Mouse (Mus musculus) cerebellum, adult 11 months (tissue): ENCODE data around the gene Lyrm7.

Source experiments
- DNase-seq: peaks from one replicate; pipeline ENCODE4 v3.0.0; 2022

The Lyrm7 gene

DNA sequence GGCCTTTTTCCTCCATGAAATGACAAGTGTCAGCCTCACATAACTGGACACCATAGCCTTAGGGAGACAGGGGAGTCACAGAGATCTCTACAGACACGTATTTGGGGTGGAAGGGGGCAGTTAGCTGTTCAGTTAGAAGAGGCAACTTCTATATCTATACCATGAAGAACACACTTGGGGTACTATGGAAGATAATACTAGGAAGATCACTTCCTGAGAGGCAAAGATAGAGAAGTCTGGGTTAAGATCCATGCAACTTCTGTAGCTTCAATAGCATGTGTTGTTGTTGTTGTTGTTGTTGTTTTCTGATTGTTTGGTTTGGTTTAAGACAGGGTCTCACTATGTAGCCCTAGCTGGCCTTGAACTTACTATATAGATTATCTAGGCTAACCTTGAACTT is 67.5 kb downstream of the Lyrm7 start:
- DNase-seq, result no peak

DNA sequence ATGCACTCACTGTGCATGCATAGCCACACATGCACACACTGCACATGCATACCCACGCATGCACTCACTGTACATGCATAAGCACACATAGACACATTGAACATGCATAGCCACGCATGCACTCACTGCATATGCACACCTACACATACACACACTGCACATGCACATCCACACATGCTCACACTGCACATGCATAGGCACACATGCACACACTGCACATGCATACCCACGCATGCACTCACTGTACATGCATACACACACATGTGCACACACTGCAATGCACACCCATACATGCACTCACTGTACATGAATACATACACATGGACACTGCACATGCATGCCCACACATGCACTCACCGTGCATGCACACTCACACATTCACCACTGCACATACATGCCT is 69.3 kb downstream of the Lyrm7 start:
- no peak for DNase-seq

DNA sequence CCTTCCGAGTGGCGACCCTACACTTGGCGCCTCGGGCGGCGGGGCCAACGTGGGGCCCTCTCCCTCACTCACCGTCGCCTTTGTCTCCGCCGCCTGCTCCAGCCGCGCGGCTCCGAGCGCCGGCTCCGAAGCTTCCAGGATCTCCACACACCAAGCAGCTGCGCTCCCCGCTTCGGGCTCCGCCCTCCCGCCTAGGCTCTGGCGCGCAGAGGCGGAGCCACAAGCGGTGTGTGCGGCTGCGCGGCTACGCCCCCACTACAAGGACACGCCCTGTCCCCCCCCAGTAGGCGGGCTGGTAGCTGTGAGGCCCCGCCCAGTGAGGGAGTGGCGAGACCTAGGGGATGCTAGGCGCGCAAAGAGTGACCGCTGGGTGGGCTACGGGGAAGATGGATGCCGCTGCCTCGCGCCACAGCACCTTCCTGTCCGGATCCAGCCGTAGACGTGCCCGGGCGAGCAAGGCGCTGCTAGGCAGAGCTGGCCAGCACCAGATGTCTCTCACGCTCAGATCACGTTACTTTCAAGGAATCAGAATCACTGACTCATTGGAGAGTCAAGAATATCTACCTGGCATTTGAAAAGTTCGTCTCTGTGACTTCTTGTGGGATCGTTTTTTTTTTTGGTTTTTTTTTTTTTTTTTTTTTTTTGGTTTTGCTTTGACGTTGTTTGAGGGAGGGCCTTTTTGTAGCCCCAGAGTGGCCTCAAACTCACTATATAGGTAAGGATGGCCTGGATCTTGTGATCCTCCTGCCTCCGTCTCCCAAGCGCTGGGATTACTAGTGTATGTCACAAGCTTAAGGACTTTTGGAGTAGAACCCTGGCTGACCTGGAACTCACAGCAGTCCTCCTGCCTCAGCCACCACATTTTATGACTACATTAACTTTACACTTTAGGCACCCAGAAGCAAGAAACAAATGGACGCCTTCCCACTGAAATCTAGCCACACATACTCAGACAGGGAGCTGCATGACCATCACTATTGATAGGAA is 72.9 kb downstream of the Lyrm7 start, which contains the start of gene Cdc42se2:
Cdc42se2 (minus strand) TSS at position 188 of the 987 bp plus-strand sequence.
- DNase-seq, result peak; percentile 96

DNA sequence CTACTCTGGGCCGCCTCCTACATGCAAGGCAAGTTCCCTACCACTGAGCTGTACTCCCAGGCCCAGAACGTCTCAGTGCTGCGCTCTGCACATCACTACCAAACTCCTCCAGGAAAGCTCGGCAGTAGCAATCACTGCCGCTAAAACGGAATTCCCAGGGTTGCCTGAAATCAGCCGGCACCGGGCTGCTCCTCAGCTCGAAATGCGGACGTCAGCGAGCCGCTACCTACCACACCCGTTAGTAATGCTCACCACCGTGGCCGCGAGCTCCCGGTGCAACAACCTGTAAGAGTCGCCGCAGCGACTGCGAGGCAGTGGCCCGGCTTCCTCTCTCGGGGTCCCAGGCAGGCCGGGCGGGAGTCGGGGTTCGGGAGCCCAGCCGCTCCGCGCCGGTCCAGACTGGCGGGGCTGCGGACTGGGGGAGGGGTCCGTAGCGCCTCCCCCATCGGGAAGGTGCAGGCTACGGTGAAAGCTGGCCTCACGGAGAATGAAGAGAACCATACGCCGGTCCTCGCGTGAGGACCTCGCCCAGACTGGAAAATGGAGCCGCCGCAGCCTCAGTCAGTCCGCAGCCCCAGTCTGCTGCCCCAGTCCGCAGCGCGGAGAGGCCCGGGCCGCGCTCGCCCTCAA is 73.7 kb downstream of the Lyrm7 start:
- no peak for DNase-seq

DNA sequence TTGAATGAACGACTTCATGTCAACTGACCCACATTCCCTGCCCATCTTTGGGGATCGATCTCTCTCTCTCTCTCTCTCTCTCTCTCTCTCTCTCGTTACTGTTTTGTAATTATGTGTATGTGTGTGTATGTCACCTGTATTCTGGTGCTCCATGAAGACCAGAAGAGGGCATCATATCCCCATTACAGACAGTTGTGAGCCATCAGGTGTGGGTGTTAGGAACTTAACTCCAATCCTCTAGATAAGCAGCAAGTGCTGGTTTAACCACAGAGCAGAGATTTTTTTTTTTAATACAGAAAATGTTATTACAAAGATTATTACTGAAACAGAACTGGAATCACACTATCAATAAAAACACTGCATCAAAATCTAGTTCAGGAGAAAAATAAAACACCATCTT is 75.2 kb downstream of the Lyrm7 start:
- no peak for DNase-seq

DNA sequence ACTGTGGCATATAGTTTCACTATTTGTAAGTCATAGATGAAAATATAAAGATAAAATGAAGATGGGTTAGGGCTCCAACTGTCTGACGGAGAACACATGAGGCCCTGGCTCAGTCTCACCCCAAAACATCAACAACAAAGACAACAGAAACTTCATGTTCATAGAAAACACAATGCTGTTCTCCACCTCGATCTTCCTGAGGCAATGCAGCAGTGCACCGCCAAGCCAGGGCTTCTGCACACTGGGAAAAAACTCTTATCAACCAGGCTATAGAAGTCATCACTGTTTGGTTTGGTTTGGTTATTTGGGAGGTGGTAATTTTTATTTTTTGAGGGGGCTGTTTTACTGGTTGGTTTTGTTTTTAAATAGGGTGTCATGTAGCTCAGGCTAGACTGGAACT is 76.3 kb downstream of the Lyrm7 start:
- DNase-seq, result no peak

DNA sequence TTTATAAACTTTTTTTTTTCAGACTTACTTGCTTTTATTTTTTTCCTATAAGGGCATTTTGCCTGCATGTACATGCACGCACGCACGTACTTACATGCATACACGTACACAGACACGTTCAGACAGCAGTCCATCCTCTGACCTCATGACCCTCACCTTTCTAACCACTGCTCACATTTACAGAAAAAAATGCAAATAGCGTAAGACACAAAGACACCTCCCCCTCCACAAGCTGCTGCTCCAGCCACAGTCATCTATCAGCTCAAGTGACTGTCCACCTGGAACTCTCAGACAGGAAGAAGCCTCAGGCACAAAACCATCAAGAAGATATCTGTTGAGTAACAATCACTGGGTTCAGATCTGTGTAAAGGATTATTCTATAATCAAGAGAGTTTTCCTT is 78.5 kb downstream of the Lyrm7 start:
- no peak for DNase-seq

DNA sequence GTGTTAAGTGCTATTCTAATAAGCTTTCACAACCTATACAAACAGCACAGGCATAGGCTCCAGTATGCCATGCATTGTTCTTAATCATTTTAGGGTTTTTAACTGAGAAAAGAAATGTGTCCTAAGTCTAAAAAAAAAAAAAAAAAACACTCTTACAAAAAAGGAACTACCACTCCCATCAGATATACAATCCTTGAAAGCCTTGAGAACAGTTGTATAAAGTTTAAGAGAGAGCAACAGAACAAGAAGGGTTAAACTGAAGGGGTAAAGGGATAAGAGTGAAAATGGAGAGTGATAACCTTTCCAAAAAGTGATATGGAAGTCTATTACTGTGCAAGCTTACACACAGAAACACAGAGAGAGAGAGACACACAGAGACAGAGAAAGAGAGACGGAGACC is 80.8 kb downstream of the Lyrm7 start:
- no peak for DNase-seq

DNA sequence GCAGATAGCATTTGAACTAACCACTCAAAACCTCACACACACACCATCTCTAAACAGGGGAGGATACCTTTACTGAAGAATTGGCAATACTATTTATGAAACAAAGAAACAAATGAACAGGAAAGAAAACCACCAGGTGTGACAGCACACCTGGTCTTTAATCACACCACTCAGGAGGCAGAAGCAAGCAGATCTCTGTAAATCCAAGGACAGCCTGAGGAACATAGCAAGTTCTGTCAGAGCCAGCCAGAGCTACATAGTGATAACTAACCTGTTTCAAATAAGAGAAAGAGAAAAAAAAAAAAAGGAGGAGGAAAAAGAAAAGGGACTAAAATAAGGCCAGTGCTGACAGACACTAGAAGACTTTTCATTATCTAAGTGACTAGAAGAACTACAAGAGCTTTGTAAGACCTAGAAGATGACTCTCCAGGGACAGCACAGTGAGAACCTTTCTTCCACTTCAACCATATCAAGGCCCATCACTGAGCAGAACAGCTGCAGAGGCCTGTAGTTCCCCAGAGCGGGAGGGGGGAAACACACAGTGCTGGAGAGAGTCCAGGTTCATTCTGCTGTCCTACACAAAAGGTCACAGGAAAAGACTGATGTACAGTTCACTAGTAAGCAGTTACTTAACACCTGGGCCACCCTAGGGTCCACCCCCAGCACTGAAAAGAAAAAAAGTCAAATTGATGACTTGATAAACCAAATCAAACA is 82.4 kb downstream of the Lyrm7 start:
- no peak for DNase-seq

DNA sequence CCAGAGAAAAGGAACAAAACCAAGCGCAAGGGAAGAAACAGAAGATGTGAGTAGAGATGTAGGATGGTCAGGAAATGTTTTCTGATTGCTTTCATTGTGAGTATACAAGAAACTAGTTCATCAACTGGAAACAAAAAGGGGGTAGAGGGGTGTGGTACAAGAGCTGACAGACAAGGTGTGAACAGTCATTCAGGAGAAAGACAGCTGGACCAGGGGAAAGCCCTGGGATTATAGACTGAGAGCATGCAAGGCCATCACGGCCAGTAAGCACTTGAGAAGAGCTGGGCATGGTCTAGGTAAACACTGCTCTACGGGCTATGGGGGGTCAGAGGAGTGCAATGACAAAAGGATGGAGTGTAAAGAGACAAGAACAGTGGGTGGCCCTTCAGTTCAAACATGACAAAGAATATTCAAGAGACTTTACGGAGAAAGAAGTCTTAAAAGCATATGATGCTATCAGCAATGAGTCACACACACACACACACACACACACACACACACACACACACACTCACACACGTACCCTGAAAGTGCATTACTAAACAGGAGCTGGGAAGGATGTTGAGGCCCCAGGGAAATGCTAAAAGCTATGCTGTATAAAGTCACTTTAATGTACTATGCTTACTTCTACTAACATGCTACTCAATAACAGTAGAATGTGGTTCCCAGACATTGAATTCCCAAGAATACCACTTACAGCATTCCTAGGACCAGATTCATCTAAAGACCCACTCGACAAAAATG is 83.2 kb downstream of the Lyrm7 start:
- no peak for DNase-seq
